Mouse (Mus musculus): ENCODE results near the gene Slc9a3r1. TPM values are rescaled to one million over a fixed set of nuclear protein-coding genes. Genes with fewer than 3 reads are reported as not detected.

Gene Slc9a3r1
- total RNA-seq, 2 experiments from 2014 or later = 68.8 to 75.2 TPM

- no peak for TF ChIP-seq CTCF (IDR thresholded peaks at IDR 0.05)
- peak overlapping the region; percentile 59 for H3K4me3 ChIP-seq
- no peak overlapping the region for H3K27ac ChIP-seq
- no peak for DNase-seq (ENCODE audit: extremely low spot score in 1 of 2, low spot score in 2 of 2)
- intact Hi-C loops (cut with DNase I) = no loop called here
These were observed 1.3 kb downstream of the Slc9a3r1 start for GRCm38 (mm10) chr11:115164341-115164975.

GRCm38 (mm10) chr11:115164976-115165374 is 1.8 kb downstream of the Slc9a3r1 start:
- Histone ChIP-seq H3K4me3 (peak overlapping the region; percentile 59), H3K27ac (no peak overlapping the region)
- intact Hi-C loops (cut with DNase I) = no loop called here
- DNase-seq (ENCODE audit: extremely low spot score in 1 of 2, low spot score in 2 of 2) = peak in 1 of 2 experiments; percentile 31
- TF ChIP-seq CTCF (IDR thresholded peaks at IDR 0.05) = no peak

- intact Hi-C loops (cut with DNase I) = no loop called here
- no peak for TF ChIP-seq CTCF (IDR thresholded peaks at IDR 0.05)
- DNase-seq (ENCODE audit: extremely low spot score in 1 of 2, low spot score in 2 of 2) = no peak
- H3K4me3 ChIP-seq = no peak overlapping the region
- H3K27ac ChIP-seq = no peak overlapping the region
These were observed 3.6 kb downstream of the Slc9a3r1 start for GRCm38 (mm10) chr11:115166776-115167175.

GRCm38 (mm10) chr11:115167631-115168249 is 4.6 kb downstream of the Slc9a3r1 start:
- Histone ChIP-seq H3K4me3 (no peak overlapping the region), H3K27ac (no peak overlapping the region)
- TF ChIP-seq CTCF (IDR thresholded peaks at IDR 0.05) = no peak
- intact Hi-C loops (cut with DNase I) = no loop called here
- no peak for DNase-seq (ENCODE audit: extremely low spot score in 1 of 2, low spot score in 2 of 2)

- no peak overlapping the region for H3K4me3 ChIP-seq
- no peak for DNase-seq (ENCODE audit: extremely low spot score in 1 of 2, low spot score in 2 of 2)
- intact Hi-C loops (cut with DNase I) = no loop called here
- TF ChIP-seq CTCF (IDR thresholded peaks at IDR 0.05) = no peak
- H3K27ac ChIP-seq = no peak overlapping the region
These were observed 6.3 kb downstream of the Slc9a3r1 start for GRCm38 (mm10) chr11:115169430-115169829.

- Histone ChIP-seq H3K27ac (no peak overlapping the region), H3K4me3 (no peak overlapping the region)
- DNase-seq (ENCODE audit: extremely low spot score in 1 of 2, low spot score in 2 of 2) = no peak
- TF ChIP-seq CTCF (IDR thresholded peaks at IDR 0.05) = no peak
- intact Hi-C loops (cut with DNase I) = no loop called here
These were observed 8.0 kb downstream of the Slc9a3r1 start for GRCm38 (mm10) chr11:115171125-115171524.

- DNase-seq (ENCODE audit: extremely low spot score in 1 of 2, low spot score in 2 of 2) = peak in 1 of 2 experiments; percentile 42
- Histone ChIP-seq H3K27ac (no peak overlapping the region), H3K4me3 (no peak overlapping the region)
- no peak for TF ChIP-seq CTCF (IDR thresholded peaks at IDR 0.05)
- intact Hi-C loops (cut with DNase I) = no loop called here
These were observed 9.7 kb downstream of the Slc9a3r1 start for GRCm38 (mm10) chr11:115172825-115173287.

- H3K27ac ChIP-seq = no peak overlapping the region
- intact Hi-C loops (cut with DNase I) = no loop called here
- no peak overlapping the region for H3K4me3 ChIP-seq
- DNase-seq (ENCODE audit: extremely low spot score in 1 of 2, low spot score in 2 of 2) = no peak
- TF ChIP-seq CTCF (IDR thresholded peaks at IDR 0.05) = no peak
These were observed 10.6 kb downstream of the Slc9a3r1 start for GRCm38 (mm10) chr11:115173549-115174339.

- DNase-seq (ENCODE audit: extremely low spot score in 1 of 2, low spot score in 2 of 2) = no peak
- intact Hi-C loops (cut with DNase I) = no loop called here
These were observed 13.5 kb downstream of the Slc9a3r1 start for GRCm38 (mm10) chr11:115176399-115177190.

GRCm38 (mm10) chr11:115177559-115178195 is 14.5 kb downstream of the Slc9a3r1 start:
- Histone ChIP-seq H3K27ac (no peak overlapping the region), H3K4me3 (no peak overlapping the region)
- no peak for TF ChIP-seq CTCF (IDR thresholded peaks at IDR 0.05)
- DNase-seq (ENCODE audit: extremely low spot score in 1 of 2, low spot score in 2 of 2) = no peak
- intact Hi-C loops (cut with DNase I) = no loop called here

More at GRCm38 (mm10) chr11:115176399-115177190, 13.5 kb downstream of the Slc9a3r1 start:
- Histone ChIP-seq H3K4me3 (no peak overlapping the region), H3K27ac (no peak overlapping the region)
- no peak for TF ChIP-seq CTCF (IDR thresholded peaks at IDR 0.05)

- no peak for DNase-seq (ENCODE audit: extremely low spot score in 1 of 2, low spot score in 2 of 2)
- intact Hi-C loops (cut with DNase I) = no loop called here
- Histone ChIP-seq H3K27ac (no peak overlapping the region), H3K4me3 (no peak overlapping the region)
- TF ChIP-seq CTCF (IDR thresholded peaks at IDR 0.05) = no peak
These were observed 15.6 kb downstream of the Slc9a3r1 start for GRCm38 (mm10) chr11:115178766-115179165.

Data from left cerebral cortex, adult 2 months (tissue).